Mouse (Mus musculus) stomach, embryonic 16.5 days (tissue): ENCODE results near the gene Igsf21. TPM values are rescaled to one million over a fixed set of nuclear protein-coding genes. Genes with fewer than 3 reads are reported as not detected.

Experiments used
- ATAC-seq: fragments of 200-750 bp; cut with Nextera tagmentation; 2 replicates; pipeline ENCODE4 v1.8.0; 2017; ENCODE audit warnings: moderate number of reproducible peaks, moderate TSS enrichment; ENCODE audit not compliant: insufficient read depth, low FRiP score
- H3K27ac ChIP-seq: fragments of 300-500 bp; sonication (generic); 2 replicates; pipeline ENCODE4 v1.5.1; 2014; ENCODE audit warnings: low read length
- H3K27me3 ChIP-seq: fragments of 300-500 bp; sonication (generic); 2 replicates; pipeline ENCODE4 v1.6.1; 2014; ENCODE audit warnings: low read length, control low read depth, mixed read lengths; ENCODE audit not compliant: control insufficient read depth, insufficient read depth
- H3K36me3 ChIP-seq: fragments of 300-500 bp; sonication (generic); 2 replicates; pipeline ENCODE4 v1.6.1; 2014; ENCODE audit warnings: low read length; ENCODE audit not compliant: control insufficient read depth, insufficient read depth
- H3K4me1 ChIP-seq: fragments of 300-500 bp; sonication (generic); 2 replicates; pipeline ENCODE4 v1.6.1; 2014; ENCODE audit warnings: low read length, control low read depth, mixed read lengths; ENCODE audit not compliant: control insufficient read depth, insufficient read depth
- H3K4me2 ChIP-seq: fragments of 300-500 bp; sonication (generic); 2 replicates; pipeline ENCODE4 v1.6.1; 2014; ENCODE audit warnings: low read depth, low read length, mixed read lengths
- H3K4me3 ChIP-seq: fragments of 300-500 bp; sonication (generic); replicated peaks from 2 replicates; pipeline ENCODE4 v1.5.1; 2014; ENCODE audit warnings: mild to moderate bottlenecking, low read length
- H3K9ac ChIP-seq: fragments of 300-500 bp; sonication (generic); 2 replicates; pipeline ENCODE4 v1.6.1; 2014; ENCODE audit warnings: low read length
- H3K9me3 ChIP-seq: fragments of 300-500 bp; sonication (generic); replicated peaks from 2 replicates; pipeline ENCODE4 v1.6.1; 2016; ENCODE audit warnings: low read length, control low read depth; ENCODE audit not compliant: control insufficient read depth
- WGBS: fragments of 180-500 bp; shearing (Covaris S2); extraction: QIAGEN DNeasy Blood & Tissue Kit; methylation state at CpG from one replicate; pipeline ENCODE4 v1.1.7; 2014; 5-methylcytosine and 5-hydroxymethylcytosine counted together
- polyA plus RNA-seq: library from polyadenylated mRNA; unstranded; fragments of >200 nt; fragmentation: Nextera tagmentation; extraction: Ambion mirVana; gene quantifications from 2 replicates; pipeline ENCODE4 v1.2.1, GENCODE M21; 2015

The Igsf21 gene
- polyA plus RNA-seq, 1 experiment from 2014 or later = 1.3 TPM

DNA sequence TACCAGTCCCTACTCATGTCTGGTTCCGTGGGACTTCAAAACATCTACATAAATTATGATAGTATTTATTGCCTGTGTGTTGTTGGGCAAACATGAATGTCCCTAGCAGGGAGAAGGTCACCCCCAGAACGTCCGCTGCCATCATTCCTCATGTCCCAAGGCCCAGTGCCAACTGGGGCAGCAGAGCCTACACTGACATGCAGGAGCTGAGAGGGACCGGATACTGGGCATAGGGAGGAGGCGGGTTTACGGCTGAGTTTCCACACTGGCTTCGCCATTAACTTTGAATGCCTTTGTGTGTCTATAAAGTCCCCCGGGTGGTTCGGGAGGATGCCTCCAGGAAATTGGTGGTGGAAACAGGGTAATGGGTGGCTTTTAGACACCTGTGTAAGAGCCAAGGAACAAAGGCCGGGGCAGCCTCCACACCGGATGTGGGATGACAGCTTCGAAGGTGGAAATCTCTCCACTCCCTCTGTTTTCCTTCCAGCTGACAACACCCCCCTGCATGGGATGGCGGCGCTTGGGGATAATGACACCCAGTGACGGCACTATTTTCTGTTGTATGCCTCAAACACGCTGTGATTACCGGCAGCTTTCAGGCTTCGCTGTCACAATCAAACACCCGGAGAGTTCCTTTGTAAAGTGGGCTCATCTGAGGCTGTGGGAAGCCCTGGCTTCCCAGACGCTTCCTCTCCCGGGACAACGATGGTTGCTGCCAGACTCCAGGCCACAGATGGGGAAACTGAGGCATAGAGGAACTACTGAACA lies 26.1 kb downstream of the Igsf21 start:
- H3K9me3 ChIP-seq = no peaks in the 10 kb centered on the region
- H3K4me3 ChIP-seq = no peak overlapping the region
- H3K36me3 ChIP-seq = no peaks in the 10 kb centered on the region
- no peak overlapping the region for H3K9ac ChIP-seq
- H3K4me2 ChIP-seq = no peak overlapping the region
- H3K27me3 ChIP-seq = no peaks in the 10 kb centered on the region
- H3K27ac ChIP-seq = no peak overlapping the region
- 66% methylated on average over 22 of the region's 22 CpGs for WGBS
- H3K4me1 ChIP-seq = no peaks in the 10 kb centered on the region
- no peak for ATAC-seq

DNA sequence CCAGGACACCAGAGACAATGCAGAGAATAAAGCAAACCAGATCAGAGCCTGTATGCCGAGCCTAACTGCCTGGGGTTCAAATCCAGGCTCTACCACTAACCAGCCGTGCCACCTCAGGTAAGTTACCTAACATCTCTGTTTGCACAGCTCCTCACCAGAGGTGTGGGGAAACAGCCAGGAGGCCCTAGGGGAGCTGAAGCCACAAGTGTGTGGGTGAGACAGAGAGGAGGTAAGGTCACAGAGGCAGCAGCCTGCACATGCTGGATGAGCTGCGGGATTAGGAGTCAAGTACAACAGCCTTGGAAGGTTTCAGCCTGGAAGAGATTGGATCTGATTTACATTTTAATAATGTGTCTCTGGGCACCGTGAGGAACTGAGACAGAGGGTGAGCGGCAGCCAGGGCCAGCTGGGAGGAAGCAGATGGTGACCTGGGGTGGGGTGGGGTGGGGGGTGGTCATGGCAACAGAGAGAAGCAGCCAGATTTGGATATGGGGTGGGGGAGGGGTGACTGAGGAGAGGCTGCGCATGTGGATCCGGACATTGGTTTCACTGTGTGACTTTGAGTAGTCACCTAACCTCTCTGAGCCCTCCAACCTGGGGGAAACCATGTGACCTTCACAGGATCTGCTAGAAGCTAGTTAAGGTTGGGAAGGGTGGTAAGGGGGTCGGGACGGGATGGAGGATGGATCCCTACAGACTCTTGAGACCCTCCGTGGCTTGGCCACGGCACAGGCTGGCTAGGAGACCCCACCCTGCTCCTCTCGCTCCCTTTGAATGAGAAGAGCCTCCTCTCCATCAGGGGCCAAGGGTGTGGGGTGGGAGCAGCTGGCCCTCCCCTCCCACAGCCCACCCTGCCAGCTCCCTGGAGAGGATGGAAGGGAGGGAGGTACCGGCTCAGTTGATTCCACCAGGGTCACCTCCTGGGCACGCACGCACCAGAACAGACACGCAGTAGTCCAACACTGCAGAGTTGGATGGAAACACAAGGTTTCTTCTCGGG lies 27.4 kb downstream of the Igsf21 start:
- 56% methylated on average over 17 of the region's 17 CpGs for WGBS
- Histone ChIP-seq H3K9me3 (no peaks in the 10 kb centered on the region), H3K4me1 (no peaks in the 10 kb centered on the region), H3K36me3 (no peaks in the 10 kb centered on the region), H3K27ac (no peak overlapping the region), H3K9ac (no peak overlapping the region), H3K4me2 (no peak overlapping the region), H3K4me3 (no peak overlapping the region), H3K27me3 (no peaks in the 10 kb centered on the region)
- ATAC-seq = no peak

DNA sequence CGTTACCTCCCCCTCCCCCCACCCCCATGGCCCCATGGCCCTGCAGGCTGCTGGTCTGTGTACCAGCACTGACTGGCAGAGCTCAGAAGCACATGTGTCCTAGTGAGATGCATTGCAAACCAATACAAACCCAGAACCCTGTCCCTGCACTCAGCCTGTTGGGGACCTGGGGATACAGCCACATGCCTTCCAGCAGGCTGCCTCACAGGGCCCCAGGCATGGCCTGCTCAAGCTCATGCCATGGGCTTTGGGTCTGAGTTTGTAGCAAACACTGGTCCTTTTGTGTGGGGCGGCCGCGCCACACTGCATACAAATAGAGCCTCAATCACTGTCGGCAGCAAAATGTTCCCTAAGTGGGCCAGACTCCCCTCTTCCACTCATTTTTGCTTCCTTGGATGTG lies 28.2 kb downstream of the Igsf21 start:
- WGBS = 81% methylated on average over 5 of the region's 5 CpGs
- no peaks in the 10 kb centered on the region for H3K36me3 ChIP-seq
- no peak overlapping the region for H3K4me3 ChIP-seq
- no peak for ATAC-seq
- no peak overlapping the region for H3K27ac ChIP-seq
- H3K4me2 ChIP-seq = no peak overlapping the region
- H3K27me3 ChIP-seq = no peaks in the 10 kb centered on the region
- H3K4me1 ChIP-seq = no peaks in the 10 kb centered on the region
- H3K9ac ChIP-seq = no peak overlapping the region
- no peaks in the 10 kb centered on the region for H3K9me3 ChIP-seq

DNA sequence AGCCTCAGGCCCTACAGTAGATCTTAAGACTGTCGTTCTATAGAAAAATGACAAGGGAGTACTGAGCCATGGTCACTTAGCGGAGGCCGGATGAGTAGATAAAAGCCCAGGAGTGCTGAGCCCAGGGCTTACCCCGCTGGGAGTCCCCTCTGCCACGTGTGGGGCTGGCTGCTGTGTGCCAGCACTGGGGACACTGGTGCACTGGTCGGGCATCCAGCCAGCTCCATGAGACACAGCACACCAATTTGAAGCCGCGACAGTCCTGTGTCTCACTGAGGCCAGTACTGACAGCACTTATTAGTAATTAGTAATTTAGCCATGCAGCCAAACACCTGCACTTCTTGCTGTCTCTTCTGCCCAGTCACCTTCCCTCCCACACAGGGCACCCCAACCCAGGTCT lies 28.6 kb downstream of the Igsf21 start:
- no peak overlapping the region for H3K9ac ChIP-seq
- no peak overlapping the region for H3K4me3 ChIP-seq
- no peak for ATAC-seq
- no peaks in the 10 kb centered on the region for H3K36me3 ChIP-seq
- no peak overlapping the region for H3K27ac ChIP-seq
- no peaks in the 10 kb centered on the region for H3K9me3 ChIP-seq
- no peaks in the 10 kb centered on the region for H3K4me1 ChIP-seq
- no peak overlapping the region for H3K4me2 ChIP-seq
- 86% methylated on average over 8 of the region's 8 CpGs for WGBS
- no peaks in the 10 kb centered on the region for H3K27me3 ChIP-seq

DNA sequence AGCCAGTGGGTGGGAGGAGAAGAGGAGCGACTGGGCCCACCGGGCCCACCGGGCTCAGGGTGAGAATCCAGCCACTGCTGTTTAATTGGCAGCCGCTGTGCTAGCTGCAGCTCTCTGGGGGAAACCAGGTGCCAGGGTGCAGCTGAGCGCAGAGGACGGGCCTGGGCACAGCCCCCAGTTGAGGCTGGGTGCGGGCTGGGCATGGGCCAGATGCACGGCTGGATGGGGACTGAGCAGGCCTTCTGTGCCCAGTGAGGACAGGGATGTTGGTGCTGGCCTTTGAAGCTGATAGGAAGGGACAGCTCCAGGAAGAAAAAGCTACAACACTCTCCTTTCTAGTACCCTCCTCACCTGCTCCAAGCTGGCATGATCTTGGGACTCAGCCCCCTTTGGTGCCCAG lies 30.5 kb downstream of the Igsf21 start:
- WGBS = 83% methylated on average over 8 of the region's 8 CpGs
- ATAC-seq = no peak
- no peak overlapping the region for H3K4me3 ChIP-seq

DNA sequence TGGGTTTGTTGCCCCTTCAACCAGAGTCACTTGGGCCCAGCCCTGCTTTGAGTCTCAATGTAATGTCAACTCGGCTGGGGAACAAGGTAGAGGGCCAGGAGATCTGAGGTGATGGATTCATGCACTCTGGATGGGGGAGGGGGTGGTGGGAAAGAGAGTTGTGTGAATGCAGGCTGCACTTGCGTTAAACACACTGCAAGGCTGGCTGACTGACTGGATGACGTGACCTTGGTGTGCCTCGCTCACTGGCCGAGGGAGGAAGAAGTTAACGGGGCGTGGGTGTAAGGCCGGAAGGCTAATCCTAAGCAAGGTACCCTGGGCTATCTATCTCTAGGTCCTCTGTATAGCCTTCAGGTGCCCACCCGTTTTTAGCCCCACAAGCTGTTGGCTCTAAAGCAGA lies 31.4 kb downstream of the Igsf21 start:
- no peak overlapping the region for H3K27ac ChIP-seq
- no peaks in the 10 kb centered on the region for H3K27me3 ChIP-seq
- H3K36me3 ChIP-seq = no peaks in the 10 kb centered on the region
- no peaks in the 10 kb centered on the region for H3K4me1 ChIP-seq
- no peak overlapping the region for H3K4me2 ChIP-seq
- H3K4me3 ChIP-seq = no peak overlapping the region
- 58% methylated on average over 9 of the region's 9 CpGs for WGBS
- H3K9me3 ChIP-seq = no peaks in the 10 kb centered on the region
- no peak for ATAC-seq
- H3K9ac ChIP-seq = no peak overlapping the region

More for the DNA sequence above, 30.5 kb downstream of the Igsf21 start:
- Histone ChIP-seq H3K9ac (no peak overlapping the region), H3K9me3 (no peaks in the 10 kb centered on the region), H3K27me3 (no peaks in the 10 kb centered on the region), H3K4me1 (no peaks in the 10 kb centered on the region), H3K36me3 (no peaks in the 10 kb centered on the region), H3K4me2 (no peak overlapping the region), H3K27ac (no peak overlapping the region)

DNA sequence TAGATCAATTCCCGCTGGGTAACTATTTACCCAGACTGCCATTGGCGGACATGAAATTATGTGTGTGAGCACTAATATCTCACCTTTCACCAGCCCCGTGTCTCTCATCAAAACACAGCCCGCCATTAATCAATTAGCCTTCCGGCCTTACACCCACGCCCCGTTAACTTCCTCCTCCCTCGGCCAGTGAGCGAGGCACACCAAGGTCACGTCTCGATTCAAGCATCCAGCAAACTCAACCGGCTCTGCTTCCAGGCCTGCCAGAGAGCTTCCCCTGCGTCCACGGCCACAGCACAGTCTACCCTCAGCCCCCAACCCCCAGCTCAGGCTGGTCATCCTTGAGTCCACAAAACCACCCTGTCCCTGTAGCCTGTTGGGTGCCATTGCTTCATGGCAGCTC lies 32.2 kb downstream of the Igsf21 start:
- Histone ChIP-seq H3K9me3 (no peaks in the 10 kb centered on the region), H3K4me3 (no peak overlapping the region), H3K9ac (no peak overlapping the region), H3K27me3 (no peaks in the 10 kb centered on the region), H3K4me2 (no peak overlapping the region), H3K4me1 (no peaks in the 10 kb centered on the region), H3K36me3 (no peaks in the 10 kb centered on the region), H3K27ac (no peak overlapping the region)
- ATAC-seq = no peak
- WGBS = 21% methylated on average over 14 of the region's 14 CpGs

DNA sequence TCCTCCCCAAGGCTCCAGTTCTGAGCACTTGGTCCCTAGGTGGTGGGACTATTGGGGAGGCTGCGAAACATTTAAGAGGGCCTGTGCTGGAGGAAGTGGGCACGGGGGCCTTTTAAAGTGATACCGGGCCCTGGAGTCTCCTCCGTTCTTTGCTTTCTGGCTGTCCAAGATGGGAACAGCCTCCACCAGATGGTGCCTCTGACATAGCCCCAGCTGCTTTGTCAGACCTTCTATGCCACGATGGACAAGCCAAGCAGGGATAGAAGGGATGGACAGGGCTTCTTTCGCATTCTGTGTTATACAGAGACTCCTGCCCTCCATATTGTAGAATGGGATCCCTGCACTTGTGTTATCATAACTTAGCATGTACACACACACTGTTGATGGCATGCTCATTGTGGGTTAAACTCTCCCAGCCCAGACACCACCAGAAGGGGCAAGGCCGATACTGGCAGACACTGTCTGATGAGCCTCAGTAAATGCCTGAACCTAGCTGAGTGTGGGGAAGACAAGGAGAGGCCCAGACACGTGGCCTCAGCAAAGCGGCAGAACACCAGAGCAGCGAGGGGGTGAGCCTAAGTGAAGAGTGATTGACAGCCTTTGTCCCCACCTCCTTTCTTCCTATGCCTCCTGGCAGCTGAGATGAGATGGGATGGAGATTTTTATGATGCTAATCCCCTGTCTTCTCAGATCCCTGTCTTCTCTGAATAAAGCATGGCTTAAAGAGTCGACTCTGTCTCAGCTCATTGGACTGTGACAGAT lies 36.3 kb downstream of the Igsf21 start:
- Histone ChIP-seq H3K4me2 (no peak overlapping the region), H3K4me1 (no peaks in the 10 kb centered on the region), H3K27me3 (no peaks in the 10 kb centered on the region), H3K27ac (no peak overlapping the region), H3K9me3 (no peaks in the 10 kb centered on the region), H3K4me3 (no peak overlapping the region), H3K36me3 (no peaks in the 10 kb centered on the region), H3K9ac (no peak overlapping the region)
- no peak for ATAC-seq
- 72% methylated on average over 11 of the region's 11 CpGs for WGBS
